Mouse (Mus musculus) kidney, adult 11 months (tissue): ENCODE results near the gene Olfr549.

Experiments
- DNase-seq: peaks from one replicate; pipeline ENCODE4 v3.0.0; 2022

Gene Olfr549

GRCm38 (mm10) chr7:102549570-102549969 is at the start of gene Olfr549:
Gene Olfr549 (plus strand): TSS chr7:102549870.
- DNase-seq, result no peak

GRCm38 (mm10) chr7:102501986-102502385 is 47.7 kb upstream of the Olfr549 start:
- DNase-seq, result no peak

GRCm38 (mm10) chr7:102506848-102507247 is 42.8 kb upstream of the Olfr549 start:
- peak; percentile 51 for DNase-seq

GRCm38 (mm10) chr7:102508066-102508465 is 41.6 kb upstream of the Olfr549 start:
- no peak for DNase-seq

- no peak for DNase-seq
These were observed 41.0 kb upstream of the Olfr549 start for GRCm38 (mm10) chr7:102508666-102509065.

- DNase-seq, result no peak
These were observed 39.9 kb upstream of the Olfr549 start for GRCm38 (mm10) chr7:102509726-102510125.

GRCm38 (mm10) chr7:102511927-102512326 is 37.7 kb upstream of the Olfr549 start:
- DNase-seq, result no peak

- peak; percentile 64 for DNase-seq
These were observed 36.7 kb upstream of the Olfr549 start for GRCm38 (mm10) chr7:102512814-102513435.

- no peak for DNase-seq
These were observed 35.5 kb upstream of the Olfr549 start for GRCm38 (mm10) chr7:102514144-102514543.

- no peak for DNase-seq
These were observed 33.2 kb upstream of the Olfr549 start for GRCm38 (mm10) chr7:102516261-102517050.

GRCm38 (mm10) chr7:102517051-102517335 is 32.7 kb upstream of the Olfr549 start:
- no peak for DNase-seq

GRCm38 (mm10) chr7:102529052-102529451 is 20.6 kb upstream of the Olfr549 start:
- DNase-seq, result no peak

- no peak for DNase-seq
These were observed 15.2 kb upstream of the Olfr549 start, which contains the start of gene Olfr547 for GRCm38 (mm10) chr7:102534449-102534848. Gene Olfr547 (plus strand): TSS chr7:102534749.

GRCm38 (mm10) chr7:102540596-102540995 is 9.1 kb upstream of the Olfr549 start, which contains the start of gene Olfr548-ps1:
Gene Olfr548-ps1 (plus strand): TSS chr7:102540896.
- no peak for DNase-seq

GRCm38 (mm10) chr7:102541251-102541650 is 8.4 kb upstream of the Olfr549 start:
- DNase-seq, result no peak

GRCm38 (mm10) chr7:102553279-102553678 is 3.6 kb downstream of the Olfr549 start:
- DNase-seq, result no peak

GRCm38 (mm10) chr7:102564999-102565997 is 15.6 kb downstream of the Olfr549 start, which contains the start of gene Trim21:
Gene Trim21 (minus strand): TSS chr7:102565486.
- DNase-seq, result peak; percentile 93

GRCm38 (mm10) chr7:102566219-102566618 is 16.5 kb downstream of the Olfr549 start:
- DNase-seq, result no peak

- DNase-seq, result no peak
These were observed 21.5 kb downstream of the Olfr549 start, which contains the start of gene Olfr550 for GRCm38 (mm10) chr7:102571142-102571541. Gene Olfr550 (plus strand): TSS chr7:102571442.

GRCm38 (mm10) chr7:102573174-102573830 is 23.6 kb downstream of the Olfr549 start:
- DNase-seq, result no peak

GRCm38 (mm10) chr7:102575998-102576397 is 26.3 kb downstream of the Olfr549 start:
- DNase-seq, result no peak

GRCm38 (mm10) chr7:102591786-102592185 is 42.1 kb downstream of the Olfr549 start, which contains the start of gene Olfr551:
Gene Olfr551 (minus strand): TSS chr7:102591886.
- DNase-seq, result no peak
